Mouse (Mus musculus) A20 (cell line): ENCODE results near the gene Cckbr.

ENCODE experiments used
- DNase-seq: peaks from one replicate; pipeline ENCODE4 v3.0.0-alpha.2; 2011; ENCODE audit warnings: low read depth, low spot score

Cckbr gene

GRCm38 (mm10) chr7:105425424-105426043, at the start of gene Cckbr:
TSS of gene Cckbr (plus strand) at chr7:105425731.
- no peak for DNase-seq

- DNase-seq, result no peak
Measured at GRCm38 (mm10) chr7:105380329-105380728, 45.2 kb upstream of the Cckbr start.

GRCm38 (mm10) chr7:105387696-105388095, 37.8 kb upstream of the Cckbr start:
- no peak for DNase-seq

- DNase-seq, result no peak
Measured at GRCm38 (mm10) chr7:105390236-105390635, 35.3 kb upstream of the Cckbr start.

GRCm38 (mm10) chr7:105394606-105395005, 30.9 kb upstream of the Cckbr start:
- DNase-seq, result no peak

GRCm38 (mm10) chr7:105395131-105395820, 30.3 kb upstream of the Cckbr start:
- DNase-seq, result peak; percentile 10

- DNase-seq, result peak; percentile 59
Measured at GRCm38 (mm10) chr7:105396126-105396525, 29.4 kb upstream of the Cckbr start.

- DNase-seq, result peak; percentile 71
Measured at GRCm38 (mm10) chr7:105399058-105399934, 26.2 kb upstream of the Cckbr start.

GRCm38 (mm10) chr7:105399935-105400624, 25.5 kb upstream of the Cckbr start, which contains the start of gene Fam160a2:
TSS of gene Fam160a2 (minus strand) at chr7:105400054.
- peak; percentile 99 for DNase-seq

- no peak for DNase-seq
Measured at GRCm38 (mm10) chr7:105404268-105404667, 21.3 kb upstream of the Cckbr start, which contains the start of gene Cnga4. TSS of gene Cnga4 (plus strand) at chr7:105404568.

GRCm38 (mm10) chr7:105406322-105406721, 19.2 kb upstream of the Cckbr start:
- DNase-seq, result no peak

- DNase-seq, result peak; percentile 54
Measured at GRCm38 (mm10) chr7:105411874-105412632, 13.5 kb upstream of the Cckbr start.

GRCm38 (mm10) chr7:105414385-105414784, 11.1 kb upstream of the Cckbr start:
- DNase-seq, result no peak

GRCm38 (mm10) chr7:105416529-105416928, 9.0 kb upstream of the Cckbr start:
- no peak for DNase-seq

- no peak for DNase-seq
Measured at GRCm38 (mm10) chr7:105418106-105418505, 7.4 kb upstream of the Cckbr start.

GRCm38 (mm10) chr7:105420903-105421302, 4.6 kb upstream of the Cckbr start:
- no peak for DNase-seq

GRCm38 (mm10) chr7:105424368-105424767, 1.2 kb upstream of the Cckbr start:
- no peak for DNase-seq

- no peak for DNase-seq
Measured at GRCm38 (mm10) chr7:105426051-105426450, 520 bp downstream of the Cckbr start.

GRCm38 (mm10) chr7:105432058-105432457, 6.5 kb downstream of the Cckbr start:
- no peak for DNase-seq

GRCm38 (mm10) chr7:105433859-105434258, 8.3 kb downstream of the Cckbr start:
- DNase-seq, result peak; percentile 8

GRCm38 (mm10) chr7:105434798-105435197, 9.3 kb downstream of the Cckbr start:
- no peak for DNase-seq
